Mouse (Mus musculus) thymus, adult 2 months (tissue): ENCODE measurements around the gene Echdc3.

Source experiments
- CTCF ChIP-seq: fragments of 200-500 bp; IDR thresholded peaks from 2 replicates; pipeline ENCODE4 v1.5.1; 2012; ENCODE audit warnings: mild to moderate bottlenecking, control low read depth, low read length, moderate library complexity, borderline replicate concordance; ENCODE audit not compliant: control insufficient read depth, poor library complexity, insufficient read depth; ENCODE audit errors: extremely low read depth
- POLR2A ChIP-seq: fragments of 200-500 bp; IDR thresholded peaks from 2 replicates; pipeline ENCODE4 v1.6.1; 2012; ENCODE audit warnings: mild to moderate bottlenecking, low read length, control low read depth, moderate library complexity; ENCODE audit not compliant: control insufficient read depth, poor library complexity, insufficient read depth; ENCODE audit errors: extremely low read depth

DNA sequence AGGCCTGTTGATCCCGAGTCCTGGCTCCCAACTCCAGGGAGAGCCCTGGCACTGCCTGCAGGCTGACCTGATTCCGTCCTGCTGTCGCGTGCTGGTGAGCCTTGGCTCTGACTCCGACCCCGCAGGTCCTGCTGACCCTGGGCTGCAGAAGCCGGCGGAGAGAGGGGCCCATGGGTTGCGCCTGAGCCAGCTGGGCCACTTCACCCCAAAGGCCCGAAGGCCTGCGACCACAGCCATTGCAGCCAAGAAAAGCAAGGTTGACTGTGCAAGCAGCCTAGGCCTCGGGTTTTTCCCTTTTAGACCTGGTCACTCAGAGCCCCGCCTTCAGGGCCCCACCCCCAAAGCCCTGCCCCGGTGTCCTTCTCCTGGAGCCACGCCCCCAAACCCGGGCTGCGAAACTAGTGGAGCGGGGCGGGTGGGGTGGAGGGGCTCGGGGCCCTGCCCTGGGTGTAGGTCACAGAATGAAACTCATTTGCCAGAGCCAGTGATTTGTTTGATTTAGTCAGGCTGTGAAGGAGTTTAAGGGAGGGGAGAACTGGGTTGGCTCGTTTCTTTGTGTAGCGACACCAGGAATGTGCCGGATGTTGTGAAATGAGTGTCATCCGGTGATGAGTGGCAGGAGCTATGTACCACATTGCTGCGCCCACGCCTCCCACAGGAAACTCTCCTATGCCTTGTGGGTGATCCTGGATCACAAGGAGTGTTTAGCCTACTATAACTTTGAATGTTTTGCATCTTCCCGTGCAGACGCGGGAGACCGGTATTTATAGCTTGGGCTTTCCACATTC, at the start of gene Echdc3:
- TF ChIP-seq POLR2A (no peak), CTCF (no peak)
